Mouse (Mus musculus): Measurements from ENCODE around the gene Fryl.
A peak's percentile ranks its signal among the peaks of the same experiment; 100 is the strongest.

Fryl gene

DNA sequence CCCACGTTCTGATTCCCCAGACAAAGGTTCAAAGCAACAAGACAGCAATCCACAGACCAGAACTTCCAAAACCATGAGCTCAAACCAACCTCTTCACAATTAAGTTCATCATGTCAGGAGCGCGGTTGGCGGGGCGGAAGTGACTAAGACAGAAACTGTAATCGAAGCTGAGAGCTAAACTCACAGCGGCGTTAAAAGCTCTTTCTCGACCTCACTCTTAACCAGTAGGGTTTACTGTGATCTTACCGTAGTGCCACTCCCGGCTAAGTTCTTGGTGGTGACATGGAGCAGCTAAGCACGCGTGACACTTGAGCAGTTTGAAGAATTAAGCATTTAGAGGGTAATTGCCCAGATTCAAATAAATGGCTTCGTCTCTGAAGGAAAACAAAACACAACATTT lies 61.7 kb downstream of the Fryl start:
- DNase-seq (ENCODE audit: low spot score in 2 of 2): no peak

DNA sequence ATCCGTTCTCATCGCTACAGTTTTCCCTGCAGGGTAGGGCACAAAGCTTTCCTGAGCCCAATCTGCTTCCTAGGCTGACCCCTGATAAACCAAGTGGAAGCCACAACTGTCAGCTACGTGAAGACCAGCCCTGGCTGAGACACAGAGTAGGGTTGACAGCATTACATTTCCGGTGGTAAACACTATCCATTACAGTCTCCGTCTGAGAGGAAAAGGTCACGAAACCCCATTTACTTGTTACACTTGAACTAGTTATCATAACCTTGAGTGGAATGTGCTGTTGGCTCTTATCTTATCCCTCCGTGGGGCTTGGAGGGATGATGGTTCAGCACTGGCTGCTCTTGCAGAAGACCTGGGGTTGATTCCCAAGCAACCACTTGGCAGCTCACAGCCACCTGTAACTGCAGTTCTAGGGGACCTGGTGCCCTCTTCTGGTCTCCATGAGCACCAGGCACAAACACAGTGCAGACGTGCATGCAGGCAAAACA lies 62.3 kb downstream of the Fryl start:
- no peak for DNase-seq (ENCODE audit: low spot score in 2 of 2)

DNA sequence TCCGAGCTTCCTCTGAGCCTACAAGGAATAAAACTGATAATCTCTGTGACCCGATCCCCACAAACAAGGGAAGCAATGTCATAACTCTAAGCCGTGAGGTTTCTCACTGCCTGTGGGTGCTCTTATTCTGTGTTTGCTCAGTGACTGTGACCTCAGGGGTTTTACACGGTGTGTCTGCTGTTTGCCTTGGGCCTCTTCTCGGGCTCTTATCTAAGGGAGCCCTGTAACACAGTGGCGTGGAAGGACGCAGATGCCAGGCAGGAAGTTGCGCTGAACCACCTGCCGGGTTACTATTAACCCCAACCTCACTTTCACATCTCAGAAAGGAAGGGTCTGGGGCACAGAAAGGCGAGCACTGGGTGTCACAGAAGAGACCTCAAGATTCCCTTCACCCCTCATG lies 62.8 kb downstream of the Fryl start:
- DNase-seq (ENCODE audit: low spot score in 2 of 2): no peak

DNA sequence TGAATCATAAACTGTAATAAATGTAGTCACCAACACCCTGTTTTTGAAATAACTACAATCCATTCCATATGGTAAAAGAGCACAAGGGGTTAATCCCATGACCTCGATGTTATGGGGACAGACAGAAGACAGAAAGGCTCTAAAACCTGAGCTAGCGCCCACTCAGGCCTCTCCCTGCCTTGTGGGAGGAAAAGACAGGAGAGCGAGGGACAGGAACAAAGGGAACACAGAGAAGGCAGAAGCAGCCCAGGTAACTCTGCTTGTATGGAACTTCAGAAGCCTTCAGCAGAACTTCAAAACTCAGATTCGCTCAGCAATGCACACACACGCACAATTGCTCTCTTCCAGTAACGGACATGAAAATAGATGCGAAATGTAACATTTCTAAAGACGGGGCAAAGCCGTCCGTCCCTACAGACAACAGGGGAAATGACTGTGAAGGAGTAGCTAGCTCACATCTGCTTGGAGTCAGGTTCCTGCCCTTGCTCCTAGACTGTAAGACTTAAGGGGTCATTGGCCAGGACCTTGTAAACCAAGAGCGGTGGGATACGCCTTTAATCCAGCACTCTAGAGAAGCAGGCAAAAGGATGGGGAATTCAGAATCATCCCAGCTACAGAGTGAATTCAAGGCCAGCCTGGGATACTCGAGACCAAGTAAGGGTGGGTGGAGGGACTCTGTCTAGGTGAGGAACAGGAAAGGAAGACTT lies 63.4 kb downstream of the Fryl start:
- DNase-seq (ENCODE audit: low spot score in 2 of 2): no peak

DNA sequence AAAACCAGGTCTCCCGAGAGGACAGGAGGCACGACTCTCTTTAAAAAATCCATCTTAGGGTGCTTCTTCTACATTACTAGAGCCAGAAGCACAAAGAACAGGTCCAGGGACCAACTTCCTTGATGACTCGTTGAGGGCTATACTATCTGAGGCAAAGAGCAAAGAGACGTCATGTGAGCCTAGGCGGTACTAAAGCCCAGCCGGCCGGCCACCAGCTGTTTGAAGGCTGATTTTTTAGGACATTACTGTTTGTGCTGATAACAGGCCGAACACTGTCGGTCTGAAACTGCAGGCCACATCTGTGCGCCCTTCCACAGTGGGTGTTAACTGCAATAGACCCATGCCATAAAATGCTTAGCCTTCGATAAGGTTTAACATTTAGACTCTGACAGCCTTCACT lies 64.7 kb downstream of the Fryl start:
- DNase-seq (ENCODE audit: low spot score in 2 of 2): no peak

DNA sequence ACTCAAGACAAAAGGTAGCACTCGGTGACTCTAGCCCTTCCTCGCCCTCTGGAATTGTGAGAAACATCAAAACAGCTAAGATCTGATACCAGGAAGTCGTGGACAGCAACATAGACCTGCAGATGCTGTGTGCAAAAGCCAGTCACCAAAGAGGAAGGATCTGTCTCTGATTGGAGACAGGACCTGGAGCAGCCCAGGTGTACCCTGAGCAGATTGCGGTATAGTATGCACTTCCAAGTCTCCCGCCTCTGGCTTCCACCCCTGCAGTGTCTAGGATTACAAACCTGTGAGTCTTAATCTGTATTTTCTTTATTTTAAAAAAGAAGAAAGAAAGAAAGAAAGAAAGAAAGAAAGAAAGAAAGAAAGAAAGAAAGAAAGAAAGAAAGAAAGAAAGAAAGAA lies 66.3 kb downstream of the Fryl start:
- DNase-seq (ENCODE audit: low spot score in 2 of 2): no peak

DNA sequence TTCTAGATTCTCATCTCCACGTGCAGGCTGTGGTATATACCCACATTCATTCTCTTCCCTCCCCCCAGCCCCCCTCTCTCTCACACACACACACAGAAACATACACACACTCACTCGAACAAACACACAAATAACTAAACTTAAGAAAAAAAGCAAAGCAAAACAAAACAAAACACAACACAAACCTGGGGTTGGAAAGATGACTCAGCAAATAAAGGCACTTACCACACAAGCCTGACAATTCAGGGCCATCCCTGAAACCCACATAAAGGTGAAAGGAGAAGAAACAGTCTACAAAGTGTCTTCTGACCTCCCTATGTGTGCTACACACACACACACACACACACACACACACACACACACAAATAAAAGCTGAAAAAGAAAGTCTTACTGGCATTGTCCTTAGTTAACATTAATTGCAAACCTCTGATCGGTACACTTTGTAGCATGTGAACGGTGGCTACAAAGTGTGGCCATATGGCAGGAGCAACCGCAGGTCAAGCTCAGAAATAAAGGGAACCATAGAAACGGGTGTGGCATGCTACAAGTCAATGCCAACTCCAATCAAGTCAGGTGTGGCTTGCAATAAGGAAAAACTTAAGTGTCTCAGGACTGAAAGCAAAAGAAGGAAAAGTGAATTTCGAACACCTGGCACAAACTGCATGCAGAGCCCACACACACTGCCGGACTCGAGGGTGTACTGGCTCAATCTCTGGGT lies 66.8 kb downstream of the Fryl start:
- DNase-seq (ENCODE audit: low spot score in 2 of 2): no peak

DNA sequence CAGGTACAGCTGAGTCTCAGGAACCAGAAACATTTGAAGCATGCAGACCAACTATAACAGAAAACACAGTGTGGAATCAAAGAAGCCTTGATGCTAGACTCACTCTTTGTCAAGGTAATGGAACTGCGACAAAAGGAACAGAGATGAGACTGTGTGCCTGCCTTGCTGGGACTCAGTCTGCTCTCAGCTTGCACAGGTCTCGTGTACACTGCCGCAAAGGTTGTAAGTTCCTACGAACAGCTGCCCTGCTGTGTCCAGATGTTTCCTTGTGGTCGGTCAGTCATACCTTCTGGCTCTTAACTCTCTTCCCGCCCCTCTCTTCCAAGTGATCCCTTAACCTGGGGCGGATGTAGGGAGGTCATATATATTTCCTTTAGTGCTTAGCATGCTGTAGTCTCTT lies 67.8 kb downstream of the Fryl start:
- no peak for DNase-seq (ENCODE audit: low spot score in 2 of 2)

DNA sequence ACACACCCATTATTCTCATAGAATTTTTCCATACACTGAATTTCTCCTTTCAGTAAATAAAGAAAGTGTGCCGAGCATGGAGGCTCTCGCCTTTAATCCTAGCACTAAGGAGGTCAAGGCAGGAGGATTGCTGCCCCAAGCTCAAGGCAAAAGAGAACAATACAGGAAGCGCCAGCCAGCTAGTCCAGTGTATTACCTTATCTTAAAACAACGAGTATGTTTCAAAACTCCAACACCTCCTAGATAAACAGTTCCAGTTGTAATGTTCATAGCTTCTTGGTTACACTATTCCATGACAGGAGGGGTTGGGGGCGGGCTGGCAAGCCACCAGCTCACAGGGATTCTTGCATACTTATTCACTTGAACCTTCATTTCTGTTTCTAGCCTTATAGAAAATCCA lies 68.3 kb downstream of the Fryl start:
- no peak for DNase-seq (ENCODE audit: low spot score in 2 of 2)

DNA sequence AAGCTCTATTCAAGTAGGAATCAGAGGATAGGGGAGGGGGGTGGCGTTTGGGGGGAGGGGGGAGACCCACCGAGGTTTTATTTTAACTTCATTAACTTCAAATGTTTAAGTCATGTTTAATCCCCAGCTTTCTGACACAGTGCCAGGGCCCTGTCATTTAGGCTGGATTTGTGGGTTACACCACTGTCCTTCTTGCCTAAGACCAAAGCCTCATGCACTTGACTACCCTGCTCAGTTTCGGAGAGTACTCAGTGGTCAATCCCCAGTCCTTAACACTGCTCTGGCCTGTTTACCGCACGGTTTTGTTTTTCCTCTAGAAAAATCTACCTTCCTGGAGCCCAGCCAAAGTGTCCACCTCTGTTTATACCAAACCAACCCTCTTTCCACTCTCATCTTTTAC lies 69.5 kb downstream of the Fryl start:
- DNase-seq (ENCODE audit: low spot score in 2 of 2): no peak

DNA sequence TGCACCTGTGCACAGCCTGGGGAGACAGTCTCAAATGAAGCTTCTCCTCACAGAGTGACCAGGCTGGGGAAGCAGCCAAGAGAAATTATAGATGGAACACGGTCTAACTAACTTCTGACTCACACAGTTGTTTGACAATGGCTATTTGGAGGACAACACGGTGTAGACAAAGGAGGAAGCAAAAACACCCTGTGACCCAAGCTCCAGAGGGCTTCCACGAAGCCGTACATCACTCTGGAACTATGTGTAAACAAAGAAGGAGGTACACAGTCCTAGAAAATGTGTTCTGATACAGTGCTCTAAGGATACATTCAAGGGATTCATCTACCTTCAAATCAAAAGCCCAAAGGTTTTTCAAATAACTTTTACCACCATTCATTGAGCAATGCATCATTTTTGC lies 71.0 kb downstream of the Fryl start:
- no peak for DNase-seq (ENCODE audit: low spot score in 2 of 2)

DNA sequence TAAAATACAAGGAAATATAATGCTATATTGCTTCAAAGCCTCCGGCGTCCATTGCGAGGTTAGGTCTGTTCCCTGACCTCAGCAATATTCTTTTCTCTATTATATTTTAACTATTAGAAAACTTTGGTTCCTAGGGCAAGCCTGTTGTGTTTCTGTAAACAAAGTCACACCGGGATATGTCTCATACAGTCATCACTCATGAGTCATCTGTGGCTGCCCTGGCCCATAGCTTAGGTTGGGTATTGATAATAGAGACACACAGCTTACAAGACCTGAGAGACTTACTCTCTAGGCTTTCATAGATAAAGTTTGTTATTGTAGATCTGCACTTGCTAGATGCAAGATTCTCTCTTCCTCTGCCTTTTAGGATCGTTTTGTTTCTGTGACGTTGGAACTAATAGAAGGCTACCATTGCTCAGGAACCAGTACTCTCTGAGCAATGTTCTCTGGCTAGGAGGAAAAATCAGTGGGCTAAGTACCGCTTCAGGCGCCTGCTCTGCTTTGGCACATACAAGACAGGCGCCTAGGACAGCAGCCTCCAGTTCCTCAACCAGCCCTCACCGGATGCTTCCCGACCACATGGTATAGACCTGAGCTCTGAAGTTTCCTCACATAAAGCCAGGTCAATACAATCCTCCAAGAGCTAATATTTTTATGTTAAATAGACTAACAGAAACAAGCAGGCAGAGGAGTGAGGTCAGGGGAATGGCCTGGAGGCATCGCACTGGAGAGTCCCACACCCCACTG lies 73.5 kb downstream of the Fryl start:
- no peak for DNase-seq (ENCODE audit: low spot score in 2 of 2)

DNA sequence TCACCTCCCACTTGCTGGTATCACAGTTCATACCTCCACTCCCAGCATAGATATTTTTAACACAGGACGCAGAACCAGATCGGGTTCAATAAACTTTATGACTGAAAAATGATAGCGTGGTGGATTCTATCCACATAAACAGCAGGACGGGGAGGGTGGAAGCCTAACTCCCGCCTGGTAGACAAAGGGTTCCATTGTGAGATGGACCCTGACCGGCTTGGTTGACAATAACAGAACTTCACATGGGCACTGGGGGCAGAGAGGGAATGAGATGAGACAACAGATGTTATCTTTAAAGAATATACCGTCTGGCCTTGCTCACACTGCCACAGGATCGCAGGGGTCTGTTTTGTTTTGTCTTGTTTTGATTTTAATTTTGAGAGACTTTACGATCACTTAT lies 74.2 kb downstream of the Fryl start:
- no peak for DNase-seq (ENCODE audit: low spot score in 2 of 2)

DNA sequence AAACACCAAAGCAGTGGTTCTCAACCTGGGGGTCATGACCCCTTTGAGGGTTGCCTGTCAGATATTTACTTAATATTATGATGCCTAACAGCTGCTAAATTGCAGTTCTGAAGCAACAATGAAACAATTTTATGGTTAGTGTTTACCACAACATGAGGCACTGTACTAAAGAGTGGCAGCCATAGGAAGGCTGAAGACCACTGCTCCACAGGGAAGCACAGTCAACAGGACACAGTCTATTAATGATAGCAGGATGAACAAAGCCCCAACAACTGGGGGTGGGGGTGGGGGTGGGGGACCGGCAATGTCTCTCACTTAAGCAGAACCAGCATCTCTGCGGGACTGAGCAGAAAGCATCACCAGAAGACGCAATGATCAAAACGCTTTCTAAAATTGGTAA lies 80.1 kb downstream of the Fryl start:
- no peak for DNase-seq (ENCODE audit: low spot score in 2 of 2)

DNA sequence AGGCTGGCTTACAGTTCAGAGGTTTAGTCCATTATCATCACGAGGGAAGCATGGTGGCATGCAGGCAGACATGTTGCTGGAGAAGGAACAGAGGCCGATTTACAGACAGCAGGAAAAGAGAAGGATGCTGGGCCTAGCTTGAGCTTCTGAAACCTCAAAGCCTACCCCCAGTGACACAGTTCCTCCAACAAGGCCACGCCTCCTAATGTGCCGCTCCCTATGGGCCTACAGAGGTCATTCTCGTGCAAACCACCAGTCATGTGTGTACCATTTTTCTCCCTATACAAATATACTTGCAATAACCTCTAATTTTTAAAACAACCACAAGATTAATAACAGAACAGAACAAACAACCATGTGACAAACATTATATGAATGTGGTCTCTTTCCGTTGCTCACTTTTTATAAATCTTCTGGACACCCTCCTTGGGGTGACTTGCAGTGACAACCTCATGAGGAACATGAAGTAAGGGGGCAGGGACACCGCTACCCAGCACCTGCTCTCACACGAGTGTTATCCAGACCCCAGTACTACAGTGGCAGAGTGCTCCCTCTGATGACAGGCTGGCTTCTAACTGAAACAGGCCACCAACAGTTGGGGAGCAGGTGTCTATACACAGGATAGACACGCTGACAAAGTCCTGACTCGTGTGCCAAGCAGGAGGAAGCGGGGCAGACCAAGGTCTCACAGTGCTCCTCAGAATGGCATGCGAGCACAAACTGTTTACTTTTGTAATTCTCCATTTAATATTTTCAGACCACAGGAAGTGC lies 80.9 kb downstream of the Fryl start:
- no peak for DNase-seq (ENCODE audit: low spot score in 2 of 2)

DNA sequence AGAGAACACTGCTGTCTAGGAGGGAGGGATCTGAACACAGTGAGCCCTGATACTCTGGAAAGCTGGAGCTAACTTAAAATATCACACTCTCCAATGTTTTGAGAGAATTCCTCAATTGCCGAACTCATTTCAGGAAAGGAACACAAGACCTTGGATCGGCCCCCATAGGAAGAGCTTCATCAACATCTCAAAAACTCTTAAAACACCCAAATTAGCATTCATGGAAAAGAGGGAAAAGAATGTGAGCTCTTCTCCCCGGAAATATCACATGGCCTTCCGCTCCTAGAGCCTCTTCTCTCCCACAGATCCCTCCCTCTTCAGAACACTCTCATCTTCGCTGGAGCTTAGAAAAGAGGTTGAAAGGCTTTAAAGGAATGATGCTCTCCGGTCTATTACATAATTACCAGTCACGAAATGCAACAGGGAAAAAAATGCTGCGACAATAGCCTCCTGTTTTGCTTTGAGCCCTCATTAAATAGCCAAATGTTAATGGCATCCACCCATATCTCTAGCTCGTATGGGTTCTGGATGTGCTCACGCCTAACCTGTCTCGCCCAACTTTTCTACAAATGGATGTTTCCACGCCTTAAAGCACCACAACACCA lies 84.4 kb downstream of the Fryl start:
- DNase-seq (ENCODE audit: low spot score in 2 of 2): no peak

DNA sequence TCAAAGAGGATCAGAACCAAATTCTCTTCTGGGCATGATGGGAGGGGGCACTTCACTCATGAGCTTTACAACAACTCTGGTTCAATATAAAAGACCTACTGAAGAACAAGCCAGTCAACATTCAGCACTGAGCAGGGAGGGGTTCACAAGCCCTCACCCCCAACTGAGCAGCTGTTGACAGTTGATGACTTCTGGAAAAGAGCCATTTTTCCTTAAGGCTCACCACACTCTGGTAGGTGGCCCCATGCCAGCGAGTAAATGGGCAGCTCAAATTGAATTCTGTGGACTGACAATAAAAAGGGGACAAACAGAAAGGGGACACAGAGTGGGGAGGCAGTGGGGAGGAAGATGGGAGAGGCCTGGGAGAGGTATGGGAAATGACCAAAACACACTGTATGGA lies 85.2 kb downstream of the Fryl start:
- DNase-seq (ENCODE audit: low spot score in 2 of 2): no peak

DNA sequence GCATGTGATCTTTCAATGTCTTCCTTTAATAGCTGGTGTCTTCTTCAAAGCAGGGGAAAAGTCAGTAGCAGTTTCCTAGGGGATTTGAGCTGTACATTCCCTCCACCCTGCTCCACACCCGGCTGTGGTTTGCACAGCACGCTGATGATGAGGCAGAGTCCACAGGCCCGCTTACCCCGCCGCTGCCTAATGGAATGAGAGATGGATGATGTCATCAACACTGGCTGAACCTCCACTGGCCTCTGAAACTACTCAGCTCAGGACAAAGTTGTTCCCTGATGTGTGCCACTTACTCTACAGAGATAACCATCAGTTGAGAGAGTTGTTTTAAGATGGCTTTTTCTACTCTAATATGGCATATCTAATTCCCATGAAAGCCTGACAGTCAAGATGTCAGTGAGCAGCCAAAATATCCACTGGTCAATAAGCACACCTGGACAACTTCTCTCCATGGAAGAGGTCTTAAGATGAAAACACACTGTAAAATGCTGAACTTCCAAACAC lies 87.6 kb downstream of the Fryl start:
- DNase-seq (ENCODE audit: low spot score in 2 of 2): peak in 1 of 2 experiments; percentile 15

DNA sequence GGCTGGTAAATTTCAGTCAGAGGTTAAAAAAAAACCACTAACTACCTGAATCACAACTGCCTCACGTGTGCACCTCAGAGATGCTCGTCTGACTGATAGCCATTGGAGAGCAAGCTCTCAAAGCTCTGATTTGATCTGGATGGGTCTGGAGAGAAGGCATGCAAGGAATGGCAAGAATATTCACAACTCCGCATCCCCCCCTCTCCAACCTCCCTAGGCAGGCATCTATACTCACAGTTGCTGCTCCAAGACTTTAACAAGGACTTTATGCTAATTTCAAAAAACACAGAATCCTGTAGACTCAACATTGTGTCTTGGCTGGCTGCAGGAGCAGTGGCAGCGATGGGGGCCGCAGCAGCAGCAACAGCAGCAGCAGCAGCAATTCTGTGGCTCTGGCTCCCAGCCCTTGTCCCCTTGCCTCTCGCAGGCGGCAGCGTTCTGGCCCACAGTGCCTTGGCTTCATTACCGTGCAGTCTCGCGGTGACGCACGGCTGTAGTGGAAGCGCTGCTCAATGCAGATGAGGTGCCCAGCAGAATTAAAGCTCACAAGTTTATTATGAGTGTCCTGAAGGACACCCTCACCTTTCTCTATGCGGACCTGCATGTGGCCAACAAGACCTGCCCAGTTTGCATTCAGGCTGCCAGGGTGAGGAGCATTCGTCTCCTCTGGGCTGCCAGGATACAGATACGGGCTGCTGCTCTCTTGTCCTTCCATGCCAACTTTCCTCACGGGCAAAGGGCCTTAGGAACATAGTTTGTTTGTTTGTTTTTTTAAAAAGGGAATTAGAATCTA lies 88.2 kb downstream of the Fryl start:
- DNase-seq (ENCODE audit: low spot score in 2 of 2): no peak

DNA sequence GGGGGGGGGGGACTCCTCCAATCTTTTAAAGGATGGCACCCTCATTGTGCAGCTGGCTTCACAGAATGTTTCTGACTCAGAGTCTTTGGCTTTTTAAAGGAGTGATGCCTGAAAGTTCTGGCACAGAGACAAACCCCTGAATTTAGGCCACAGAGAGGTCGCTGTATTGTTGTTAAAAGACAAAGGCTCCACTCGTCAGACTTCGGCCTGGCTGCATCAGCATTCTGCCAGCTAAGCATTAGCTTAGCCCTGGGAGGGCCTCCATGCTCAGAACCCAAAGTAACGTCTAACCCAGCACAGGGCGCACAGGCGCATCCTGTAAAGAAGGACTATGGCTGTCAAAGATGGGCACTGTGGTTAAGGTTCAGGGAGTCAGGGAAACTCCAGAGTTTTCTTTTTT lies 92.4 kb downstream of the Fryl start:
- DNase-seq (ENCODE audit: low spot score in 2 of 2): no peak

DNA sequence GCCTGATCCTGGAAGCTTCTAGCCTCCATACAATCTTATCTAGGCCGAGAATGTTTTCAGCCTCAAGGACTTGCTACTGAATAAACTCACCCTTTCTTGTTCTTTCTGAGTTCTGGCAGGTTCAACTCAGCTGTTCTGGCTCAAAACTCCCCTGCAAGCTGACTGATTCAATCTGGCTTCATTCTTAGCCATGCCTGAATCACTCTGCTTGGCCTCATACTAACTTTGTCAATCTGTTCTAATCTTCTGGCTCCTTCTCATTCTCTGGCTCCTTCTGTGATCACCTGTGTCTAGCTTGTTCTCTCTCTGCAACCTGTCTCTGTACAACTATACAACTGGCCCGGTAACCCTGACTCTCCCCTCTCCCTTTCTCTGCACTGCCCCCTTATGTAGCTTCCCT lies 93.9 kb downstream of the Fryl start:
- no peak for DNase-seq (ENCODE audit: low spot score in 2 of 2)
